Mouse (Mus musculus) G1E (cell line): Measurements from ENCODE around the gene Aurkb. TPM values are rescaled to one million over a fixed set of nuclear protein-coding genes. Genes with fewer than 3 reads are reported as not detected.

ENCODE experiments used
- ATAC-seq: 2 replicates; pipeline ENCODE4 v1.8.0; 2016; ENCODE audit warnings: mild to moderate bottlenecking; ENCODE audit not compliant: insufficient number of reproducible peaks, poor library complexity, low FRiP score, severe bottlenecking; ENCODE audit errors: extremely low read depth
- DNase-seq: peaks from one replicate; pipeline ENCODE4 v3.0.0; 2012; ENCODE audit warnings: low spot score
- H3K27me3 ChIP-seq: 2 replicates; pipeline ENCODE4 v1.6.1; 2012; ENCODE audit warnings: mild to moderate bottlenecking, low read length, inconsistent platforms; ENCODE audit not compliant: insufficient read depth
- H3K36me3 ChIP-seq: replicated peaks from 2 replicates; pipeline ENCODE3; 2012; ENCODE audit warnings: mild to moderate bottlenecking, inconsistent platforms
- H3K4me1 ChIP-seq: 2 replicates; pipeline ENCODE4 v1.6.1; 2012; ENCODE audit warnings: low read depth, low read length, inconsistent platforms, mixed read lengths; ENCODE audit not compliant: insufficient read depth
- H3K4me3 ChIP-seq: 2 replicates; pipeline ENCODE4 v1.5.1; 2012; ENCODE audit warnings: low read depth, mild to moderate bottlenecking, inconsistent platforms, low read length, moderate library complexity, mixed read lengths
- H3K9me3 ChIP-seq: replicated peaks from 2 replicates; pipeline ENCODE4 v1.6.1; 2012; ENCODE audit warnings: inconsistent platforms
- CTCF ChIP-seq: IDR thresholded peaks from 2 replicates; pipeline ENCODE4 v1.5.1; 2012; ENCODE audit warnings: low read depth, low read length, inconsistent platforms, mixed read lengths
- GATA1 ChIP-seq: IDR thresholded peaks from 2 replicates; pipeline ENCODE4 v1.6.1; 2012; ENCODE audit warnings: borderline replicate concordance, low read length, inconsistent platforms, mixed read lengths
- GATA2 ChIP-seq: IDR thresholded peaks from 2 replicates; pipeline ENCODE4 v1.6.1; 2012; ENCODE audit warnings: low read depth, low read length, inconsistent platforms, borderline replicate concordance
- POLR2AphosphoS5 ChIP-seq: IDR thresholded peaks from 2 replicates; pipeline ENCODE4 v1.6.1; 2012; ENCODE audit warnings: low read depth, low read length, inconsistent platforms; ENCODE audit not compliant: insufficient replicate concordance
- TAL1 ChIP-seq: conservative IDR thresholded peaks from 2 replicates; pipeline ENCODE4 v1.6.1; 2012; ENCODE audit warnings: low read depth, low read length, inconsistent platforms, mixed read lengths
- polyA plus RNA-seq: library from polyadenylated mRNA; stranded (reverse); fragments of >175 nt; gene quantifications from 2 replicates; pipeline ENCODE4 v1.2.3, GENCODE M21; 2012
- total RNA-seq, 2 experiments: library from RNA; stranded (forward) in 1 of 2; stranded (reverse) in 1 of 2; fragments of 200-1000 nt in 1 of 2; fragments of >200 nt in 1 of 2; fragmentation: Nextera tagmentation in 1 of 2; gene quantifications; 2 replicates each; pipeline ENCODE4 v1.2.3; 2014 to 2017

The Aurkb gene
- total and polyA plus RNA-seq, 3 experiments: 117 to 296 (median 241) TPM

GRCm38 (mm10) chr11:69046395-69046774, 938 bp downstream of the Aurkb start:
- Histone ChIP-seq H3K36me3 (peaks cover 50% of the 10 kb centered on the region), H3K4me1 (peaks cover 53% of the 10 kb centered on the region), H3K27me3 (no peaks in the 10 kb centered on the region; the same call in 1 of the 2 replicates), H3K4me3 (peak overlapping the region; percentile 99), H3K9me3 (no peaks in the 10 kb centered on the region)
- ATAC-seq (no peak), DNase-seq (no peak)
- TF ChIP-seq CTCF (no peak), TAL1 (no peak), POLR2AphosphoS5 (no peak), GATA1 (no peak)

GRCm38 (mm10) chr11:69047592-69047991, 2.1 kb downstream of the Aurkb start:
- Histone ChIP-seq H3K36me3 (peaks cover 61% of the 10 kb centered on the region), H3K27me3 (no peaks in the 10 kb centered on the region; the same call in 1 of the 2 replicates), H3K9me3 (no peaks in the 10 kb centered on the region), H3K4me1 (peaks cover 58% of the 10 kb centered on the region), H3K4me3 (peak overlapping the region; percentile 99; the same call in 1 of the 2 replicates)
- TF ChIP-seq CTCF (no peak), TAL1 (no peak), POLR2AphosphoS5 (no peak), GATA2 (no peak), GATA1 (no peak)
- DNase-seq (no peak), ATAC-seq (no peak)

- Histone ChIP-seq H3K4me3 (peak overlapping the region; percentile 99; the same call in 1 of the 2 replicates), H3K9me3 (no peaks in the 10 kb centered on the region), H3K4me1 (peaks cover 63% of the 10 kb centered on the region), H3K27me3 (no peaks in the 10 kb centered on the region; the same call in 1 of the 2 replicates), H3K36me3 (peaks cover 66% of the 10 kb centered on the region)
- no peak for DNase-seq
- ATAC-seq: no peak
- TF ChIP-seq GATA2 (no peak), CTCF (no peak), POLR2AphosphoS5 (no peak)
Measured at GRCm38 (mm10) chr11:69048151-69048550, 2.7 kb downstream of the Aurkb start.

- Histone ChIP-seq H3K9me3 (no peaks in the 10 kb centered on the region), H3K4me1 (peaks cover 51% of the 10 kb centered on the region), H3K36me3 (peaks cover 82% of the 10 kb centered on the region), H3K4me3 (no peak overlapping the region), H3K27me3 (no peaks in the 10 kb centered on the region; the same call in 1 of the 2 replicates)
- TF ChIP-seq GATA2 (no peak), GATA1 (no peak), CTCF (no peak), POLR2AphosphoS5 (no peak), TAL1 (no peak)
- DNase-seq: no peak
- ATAC-seq: no peak
Measured at GRCm38 (mm10) chr11:69050748-69051147, 5.3 kb downstream of the Aurkb start.

- Histone ChIP-seq H3K9me3 (no peaks in the 10 kb centered on the region), H3K36me3 (peaks cover 78% of the 10 kb centered on the region), H3K27me3 (no peaks in the 10 kb centered on the region; the same call in 1 of the 2 replicates), H3K4me3 (no peak overlapping the region), H3K4me1 (peaks cover 47% of the 10 kb centered on the region)
- DNase-seq (no peak), ATAC-seq (no peak)
- TF ChIP-seq GATA1 (no peak), POLR2AphosphoS5 (no peak), GATA2 (no peak), TAL1 (no peak), CTCF (no peak)
Measured at GRCm38 (mm10) chr11:69051771-69052170, 6.3 kb downstream of the Aurkb start.

- Histone ChIP-seq H3K4me1 (peaks cover 38% of the 10 kb centered on the region), H3K36me3 (peaks cover 66% of the 10 kb centered on the region), H3K9me3 (no peaks in the 10 kb centered on the region), H3K4me3 (no peak overlapping the region), H3K27me3 (no peaks in the 10 kb centered on the region; the same call in 1 of the 2 replicates)
- ATAC-seq: no peak
- no peak for DNase-seq
- TF ChIP-seq GATA1 (no peak), GATA2 (no peak), TAL1 (no peak), POLR2AphosphoS5 (no peak), CTCF (no peak)
Measured at GRCm38 (mm10) chr11:69052824-69053421, 7.5 kb downstream of the Aurkb start.

GRCm38 (mm10) chr11:69053848-69054247, 8.4 kb downstream of the Aurkb start:
- DNase-seq: no peak
- Histone ChIP-seq H3K4me3 (no peak overlapping the region), H3K27me3 (no peaks in the 10 kb centered on the region; the same call in 1 of the 2 replicates), H3K36me3 (peaks cover 57% of the 10 kb centered on the region), H3K4me1 (peaks cover 37% of the 10 kb centered on the region), H3K9me3 (no peaks in the 10 kb centered on the region)
- TF ChIP-seq GATA2 (no peak), POLR2AphosphoS5 (no peak), CTCF (no peak), TAL1 (no peak)
- no peak for ATAC-seq
